Mouse (Mus musculus): ENCODE measurements at regions not wholly inside any gene's neighbourhood (a gene's known extent, or its start where the extent isn't known, plus 50 kb on each side); places are given as distances from the start of the nearest gene placed in this dataset.

DNA sequence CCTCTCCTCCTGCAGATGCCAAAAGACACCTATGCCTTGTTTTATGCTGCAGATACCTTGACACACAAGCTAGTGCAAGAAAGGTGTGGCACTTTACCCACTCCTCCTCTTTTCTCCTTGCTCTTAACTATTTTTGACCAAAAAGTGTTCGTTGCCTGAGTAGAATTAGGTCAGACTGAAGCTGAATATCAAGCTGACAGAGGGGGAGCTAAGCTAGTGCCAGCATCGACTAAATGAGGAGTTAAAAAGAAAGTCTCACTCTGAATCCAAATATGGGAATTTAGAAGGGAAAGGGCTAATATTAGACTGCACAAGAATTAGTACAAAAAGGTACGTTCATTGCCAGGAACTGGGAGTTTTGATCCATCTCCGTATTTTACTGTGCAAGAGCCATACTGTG lies 241.2 kb downstream of the Cog6 start:
- TF ChIP-seq CTCF (IDR thresholded peaks at IDR 0.05; ENCODE audit: insufficient read depth, low read length), result no peak
- TF ChIP-seq POLR2A (IDR thresholded peaks at IDR 0.05; ENCODE audit: borderline replicate concordance, extremely low read depth, low read depth, low read length), result no peak
